Mouse (Mus musculus): ENCODE results near the gene Foxe1. TPM values are rescaled to one million over a fixed set of nuclear protein-coding genes. Genes with fewer than 3 reads are reported as not detected.

The Foxe1 gene
- total RNA-seq, 2 experiments from 2014 or later = not detected

- no peak for DNase-seq (ENCODE audit: extremely low spot score in 1 of 2, low spot score in 1 of 2)
Observed at GRCm38 (mm10) chr4:46347141-46347540, 3.7 kb downstream of the Foxe1 start.

GRCm38 (mm10) chr4:46347580-46348515 is 4.4 kb downstream of the Foxe1 start:
- DNase-seq (ENCODE audit: extremely low spot score in 1 of 2, low spot score in 1 of 2) = no peak

GRCm38 (mm10) chr4:46348897-46349296 is 5.5 kb downstream of the Foxe1 start:
- no peak for DNase-seq (ENCODE audit: extremely low spot score in 1 of 2, low spot score in 1 of 2)

- no peak for DNase-seq (ENCODE audit: extremely low spot score in 1 of 2, low spot score in 1 of 2)
Observed at GRCm38 (mm10) chr4:46349530-46349929, 6.1 kb downstream of the Foxe1 start.

GRCm38 (mm10) chr4:46353045-46353444 is 9.6 kb downstream of the Foxe1 start:
- DNase-seq (ENCODE audit: extremely low spot score in 1 of 2, low spot score in 1 of 2) = no peak

GRCm38 (mm10) chr4:46356351-46357133 is 13.1 kb downstream of the Foxe1 start:
- peak; percentile 39 to 70 for DNase-seq (ENCODE audit: extremely low spot score in 1 of 2, low spot score in 1 of 2)

- DNase-seq (ENCODE audit: extremely low spot score in 1 of 2, low spot score in 1 of 2) = no peak
Observed at GRCm38 (mm10) chr4:46359539-46360253, 16.3 kb downstream of the Foxe1 start.

- no peak for DNase-seq (ENCODE audit: extremely low spot score in 1 of 2, low spot score in 1 of 2)
Observed at GRCm38 (mm10) chr4:46361258-46361657, 17.8 kb downstream of the Foxe1 start.

GRCm38 (mm10) chr4:46364360-46364759 is 21.0 kb downstream of the Foxe1 start:
- DNase-seq (ENCODE audit: extremely low spot score in 1 of 2, low spot score in 1 of 2) = no peak

GRCm38 (mm10) chr4:46367487-46367959 is 24.1 kb downstream of the Foxe1 start:
- DNase-seq (ENCODE audit: extremely low spot score in 1 of 2, low spot score in 1 of 2) = no peak

GRCm38 (mm10) chr4:46369070-46369469 is 25.7 kb downstream of the Foxe1 start:
- DNase-seq (ENCODE audit: extremely low spot score in 1 of 2, low spot score in 1 of 2) = no peak

- no peak for DNase-seq (ENCODE audit: extremely low spot score in 1 of 2, low spot score in 1 of 2)
Observed at GRCm38 (mm10) chr4:46370406-46370805, 27.0 kb downstream of the Foxe1 start.

- DNase-seq (ENCODE audit: extremely low spot score in 1 of 2, low spot score in 1 of 2) = peak in 1 of 2 experiments; percentile 26
Observed at GRCm38 (mm10) chr4:46371030-46371429, 27.6 kb downstream of the Foxe1 start.

- peak in 1 of 2 experiments; percentile 20 for DNase-seq (ENCODE audit: extremely low spot score in 1 of 2, low spot score in 1 of 2)
Observed at GRCm38 (mm10) chr4:46374455-46374854, 31.0 kb downstream of the Foxe1 start.

- peak; percentile 65 to 75 for DNase-seq (ENCODE audit: extremely low spot score in 1 of 2, low spot score in 1 of 2)
Observed at GRCm38 (mm10) chr4:46374869-46375368, 31.5 kb downstream of the Foxe1 start.

- no peak for DNase-seq (ENCODE audit: extremely low spot score in 1 of 2, low spot score in 1 of 2)
Observed at GRCm38 (mm10) chr4:46388556-46388955, 45.1 kb downstream of the Foxe1 start.

GRCm38 (mm10) chr4:46389013-46389611 is 45.7 kb downstream of the Foxe1 start, which contains the start of gene Trmo:
Trmo (minus strand) TSS chr4:46389437.
- peak; percentile 93 to 95 for DNase-seq (ENCODE audit: extremely low spot score in 1 of 2, low spot score in 1 of 2)

- DNase-seq (ENCODE audit: extremely low spot score in 1 of 2, low spot score in 1 of 2) = peak in 1 of 2 experiments; percentile 17
Observed at GRCm38 (mm10) chr4:46389612-46390341, 46.4 kb downstream of the Foxe1 start.

- peak; percentile 21 to 77 for DNase-seq (ENCODE audit: extremely low spot score in 1 of 2, low spot score in 1 of 2)
Observed at GRCm38 (mm10) chr4:46390390-46390970, 47.1 kb downstream of the Foxe1 start.
